Mouse (Mus musculus) right cerebral cortex, postnatal 4 days (tissue): ENCODE measurements around the gene Vmn2r19.
A peak's percentile ranks its signal among the peaks of the same experiment; 100 is the strongest.
"Not testable (repeated sequence)": the region's sequence is repeated elsewhere in the genome, so short reads cannot be mapped to it uniquely, and the experiment has no call there.

Source experiments
- DNase-seq: peaks from one replicate; pipeline ENCODE4 v3.0.0-alpha.2; 2022

Gene Vmn2r19

DNA sequence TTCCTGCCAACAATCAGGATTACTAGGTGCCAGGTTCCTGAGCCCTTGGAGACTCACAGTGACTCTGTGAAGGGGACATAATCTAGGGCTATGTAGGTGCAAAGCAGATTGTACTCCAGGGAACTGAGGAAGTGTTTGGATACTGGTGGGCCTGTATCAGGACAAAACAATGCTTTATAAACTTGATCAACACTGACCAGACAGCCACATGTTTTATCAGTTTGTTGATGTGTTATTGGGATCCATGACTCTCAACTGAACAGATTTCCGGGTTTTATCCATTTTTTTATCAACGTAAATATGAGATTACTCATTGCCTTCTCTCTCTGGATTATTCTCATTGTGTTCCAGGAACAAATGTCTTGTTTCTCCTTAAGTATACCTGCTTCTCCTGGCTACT lies at the start of gene Vmn2r19:
Vmn2r19 (plus strand) TSS at position 301 of the 400 bp plus-strand sequence.
- no peak for DNase-seq

- DNase-seq = no peak
Measured at GRCm38 (mm10) chr6:123258946-123259345, 49.2 kb upstream of the Vmn2r19 start.

DNA sequence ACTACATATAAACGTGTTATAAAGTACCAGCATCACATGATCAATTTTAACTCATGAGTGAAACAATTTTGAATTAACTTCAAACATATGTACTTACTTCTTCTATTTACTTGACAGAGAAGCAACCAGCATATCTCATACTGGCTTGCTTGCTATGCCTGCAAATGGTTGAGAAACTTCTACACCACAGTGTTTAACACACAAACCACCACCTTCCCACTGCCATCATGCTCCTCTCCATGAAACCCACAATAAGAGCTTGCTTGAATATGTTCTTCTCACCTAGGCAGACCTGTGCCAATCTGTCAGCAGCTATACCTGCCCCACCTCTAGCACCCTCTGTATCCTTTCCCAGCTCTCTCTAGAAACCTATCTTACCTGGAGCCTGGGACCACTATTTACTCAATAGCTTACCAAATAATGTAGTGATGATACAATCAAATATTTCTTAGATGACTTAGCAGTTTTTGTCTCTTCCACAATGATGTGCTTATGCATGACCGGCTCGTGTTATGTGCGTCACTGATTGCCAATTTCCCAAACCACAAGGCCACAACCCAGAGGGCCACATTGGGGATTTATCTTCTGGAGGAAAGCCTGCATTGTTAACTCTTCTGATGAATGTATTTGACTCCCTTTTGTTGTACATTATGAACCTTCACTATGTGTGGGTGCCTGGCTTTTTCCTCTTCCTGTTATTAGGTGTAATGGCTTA lies 48.1 kb upstream of the Vmn2r19 start:
- DNase-seq = no peak

- DNase-seq = no peak
Measured at GRCm38 (mm10) chr6:123260868-123261267, 47.3 kb upstream of the Vmn2r19 start.

DNA sequence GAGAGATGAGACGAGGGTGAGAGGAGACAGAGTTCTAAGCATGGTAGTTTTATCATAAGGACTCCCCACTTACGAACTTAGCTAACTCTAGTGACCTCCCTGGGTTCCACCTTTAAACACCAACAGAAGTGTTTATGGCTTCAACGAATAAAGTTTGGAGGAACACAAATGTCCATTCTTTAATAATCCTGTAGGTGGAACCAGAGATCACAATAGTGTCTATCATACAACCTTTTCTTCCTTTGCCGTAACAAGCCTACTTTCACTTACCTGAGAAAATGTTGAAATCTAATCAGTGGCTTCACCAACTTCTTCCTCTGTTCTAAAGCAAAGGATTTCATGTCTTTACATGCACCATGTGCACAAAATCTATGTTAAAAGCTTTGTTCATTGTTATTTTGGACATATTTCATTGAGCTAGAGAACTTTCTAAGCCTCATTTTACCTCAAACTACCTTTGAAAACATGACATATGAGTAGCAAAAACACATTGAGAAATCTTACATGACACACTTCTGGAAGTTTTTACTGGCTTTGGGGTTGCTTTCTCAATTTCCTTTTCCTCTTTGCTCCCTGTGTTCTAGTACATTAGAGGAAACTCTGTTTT lies 46.5 kb upstream of the Vmn2r19 start, which contains the start of gene Clec4d:
Clec4d (plus strand) TSS at position 557 of the 607 bp plus-strand sequence.
- DNase-seq = no peak

GRCm38 (mm10) chr6:123264194-123264593 lies 43.9 kb upstream of the Vmn2r19 start:
- DNase-seq = no peak

DNA sequence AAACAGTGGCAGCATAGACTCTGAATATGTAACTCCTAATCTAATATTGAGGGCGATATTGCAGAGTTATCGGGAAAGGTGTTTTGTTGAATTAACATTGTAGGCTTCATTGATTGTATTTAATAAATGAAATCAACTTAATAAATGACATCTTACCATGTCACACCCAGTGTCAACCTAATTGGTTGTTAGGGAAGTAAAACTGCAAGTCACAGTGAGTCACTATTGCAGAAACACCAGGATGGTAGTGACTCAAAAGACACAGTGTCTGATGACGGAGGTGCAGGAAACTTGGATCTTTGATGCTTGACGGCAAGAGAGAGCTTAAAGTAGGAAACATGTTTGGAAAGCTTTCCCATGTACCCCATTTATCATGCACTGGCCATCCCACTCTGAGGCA lies 42.3 kb upstream of the Vmn2r19 start:
- no peak for DNase-seq

DNA sequence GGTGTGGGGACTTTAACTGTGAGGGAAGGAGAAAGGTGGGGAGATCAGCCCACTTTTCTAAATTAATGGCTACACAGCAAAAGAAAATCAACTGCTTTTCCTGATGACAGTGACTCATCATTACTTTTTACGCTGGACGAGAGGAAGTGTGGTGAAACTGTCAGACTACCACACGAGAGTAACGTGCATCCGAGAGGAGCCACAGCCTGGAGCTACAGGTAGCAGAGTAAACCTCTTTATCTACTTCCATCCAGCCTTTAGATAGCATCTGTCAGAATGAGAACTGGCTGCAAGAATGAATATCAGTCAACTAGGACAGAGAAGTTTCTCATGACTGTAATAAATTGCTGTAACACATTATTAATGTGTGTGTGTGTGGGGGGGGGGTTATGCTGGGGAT lies 41.2 kb upstream of the Vmn2r19 start:
- DNase-seq = no peak

GRCm38 (mm10) chr6:123279443-123279842 lies 28.7 kb upstream of the Vmn2r19 start:
- no peak for DNase-seq

DNA sequence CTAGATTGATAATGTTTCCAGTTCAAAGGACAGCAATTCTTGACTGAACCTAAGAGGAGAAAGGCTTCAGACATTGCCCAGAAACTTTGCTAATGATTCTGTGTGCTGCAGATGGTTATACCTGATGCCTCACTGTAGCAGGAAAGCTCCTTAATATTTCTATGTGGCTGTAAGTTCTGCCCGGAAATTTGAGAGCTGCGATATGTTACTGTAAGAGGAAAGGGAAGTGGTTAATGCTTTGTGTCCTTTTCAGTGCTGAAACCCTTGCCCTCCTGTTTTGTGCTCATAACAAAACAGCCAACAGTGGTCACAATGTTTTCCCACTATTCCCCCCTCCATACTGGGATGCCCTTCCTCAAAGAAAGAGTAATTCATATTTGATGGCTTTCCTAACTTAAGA lies 21.8 kb upstream of the Vmn2r19 start:
- DNase-seq = no peak

DNA sequence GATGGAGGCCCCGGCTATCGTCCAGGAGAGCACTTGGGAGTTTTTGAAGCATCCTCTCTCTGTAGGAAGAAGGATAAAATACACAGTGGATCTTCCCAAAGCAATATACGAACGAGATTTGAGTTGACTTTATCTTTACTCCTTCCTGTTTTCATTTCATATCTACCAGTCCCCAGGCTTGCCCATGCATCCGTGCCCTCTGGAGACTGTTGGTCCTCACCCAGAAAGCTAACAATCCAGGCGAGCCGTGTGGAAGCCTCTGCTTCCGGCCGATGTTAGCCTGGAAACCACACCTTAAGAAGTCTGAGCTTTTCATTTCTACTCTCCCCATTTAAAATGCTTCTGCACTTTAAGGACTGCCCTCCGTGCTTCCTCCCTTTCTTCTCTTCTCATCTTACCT lies 19.2 kb upstream of the Vmn2r19 start:
- DNase-seq = no peak

DNA sequence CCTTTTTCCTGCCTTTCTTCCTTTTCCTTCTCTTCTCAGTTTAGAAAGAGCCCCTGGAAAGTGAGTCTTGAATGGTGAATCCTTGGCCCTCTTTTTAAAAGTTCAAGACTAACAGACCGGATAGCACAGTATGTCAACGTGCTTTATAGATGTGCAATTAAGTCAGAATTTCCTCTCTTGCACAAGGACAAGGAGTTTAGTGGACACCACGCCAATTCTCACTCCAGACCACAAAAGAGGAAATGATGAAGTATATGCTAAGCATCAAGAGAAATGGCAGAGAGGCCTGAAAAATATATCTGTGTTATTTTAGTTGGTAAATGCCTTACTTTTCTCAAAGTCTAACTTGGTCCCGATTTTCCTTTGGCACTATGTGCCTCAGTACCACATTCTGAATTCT lies 18.4 kb upstream of the Vmn2r19 start, which contains the start of gene Clec4e:
Clec4e (minus strand) TSS at position 118 of the 400 bp plus-strand sequence.
- DNase-seq = no peak

DNA sequence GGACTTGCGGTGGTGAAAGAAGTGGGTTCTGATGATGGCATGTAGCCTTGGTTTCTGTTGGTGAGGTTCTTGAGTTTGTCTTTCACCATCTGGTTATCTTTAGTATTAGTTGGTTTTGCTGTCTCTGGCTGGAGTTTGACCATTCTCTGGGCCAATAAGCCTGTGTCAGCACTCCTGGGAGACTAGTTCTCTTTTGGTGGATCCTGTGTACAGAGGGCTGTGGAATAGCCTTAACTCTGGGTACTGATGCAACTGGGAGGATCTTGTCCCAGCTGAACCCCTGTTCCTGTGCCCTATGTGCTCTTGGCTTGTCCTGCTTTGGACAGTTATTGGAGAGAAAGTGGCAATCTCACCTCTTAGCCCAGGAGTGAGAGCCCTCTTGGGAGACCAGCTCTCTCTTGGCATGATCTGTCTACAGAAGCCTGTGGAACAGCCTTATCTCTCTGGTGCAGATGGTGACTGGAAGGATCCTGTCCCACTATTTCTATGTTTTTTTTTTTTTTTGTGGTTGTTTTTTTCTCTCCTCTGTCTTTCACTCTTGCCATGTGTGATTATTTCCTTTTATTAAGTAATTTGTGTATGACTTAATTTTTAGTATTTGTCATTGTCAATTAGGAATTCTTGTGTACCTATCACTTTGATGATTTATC lies 15.3 kb upstream of the Vmn2r19 start:
- DNase-seq = no peak

GRCm38 (mm10) chr6:123293509-123293908 lies 14.6 kb upstream of the Vmn2r19 start:
- not testable (repeated sequence) for DNase-seq

- no peak for DNase-seq
Measured at GRCm38 (mm10) chr6:123296687-123297086, 11.4 kb upstream of the Vmn2r19 start.

DNA sequence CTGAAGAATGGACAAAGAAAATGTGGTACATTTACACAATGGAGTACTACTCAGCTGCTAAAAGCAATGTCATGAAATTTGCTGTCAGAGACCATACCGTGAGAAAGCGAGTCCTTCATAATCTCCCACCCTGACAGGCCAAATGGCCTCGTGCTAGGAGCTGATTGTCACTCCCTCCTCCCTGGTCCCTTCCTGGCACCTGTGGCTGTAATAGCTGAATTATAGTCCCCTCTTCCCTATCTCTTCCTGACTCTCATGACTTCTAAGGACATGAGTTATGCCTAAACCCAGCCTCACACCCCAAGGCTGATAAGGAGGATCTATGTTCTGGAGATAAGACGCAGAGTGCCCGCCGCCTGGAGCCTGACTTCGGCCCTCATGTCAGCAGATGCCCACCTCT lies 1.8 kb upstream of the Vmn2r19 start:
- not testable (repeated sequence) for DNase-seq

GRCm38 (mm10) chr6:123332503-123332902 lies 24.4 kb downstream of the Vmn2r19 start:
- DNase-seq = no peak

DNA sequence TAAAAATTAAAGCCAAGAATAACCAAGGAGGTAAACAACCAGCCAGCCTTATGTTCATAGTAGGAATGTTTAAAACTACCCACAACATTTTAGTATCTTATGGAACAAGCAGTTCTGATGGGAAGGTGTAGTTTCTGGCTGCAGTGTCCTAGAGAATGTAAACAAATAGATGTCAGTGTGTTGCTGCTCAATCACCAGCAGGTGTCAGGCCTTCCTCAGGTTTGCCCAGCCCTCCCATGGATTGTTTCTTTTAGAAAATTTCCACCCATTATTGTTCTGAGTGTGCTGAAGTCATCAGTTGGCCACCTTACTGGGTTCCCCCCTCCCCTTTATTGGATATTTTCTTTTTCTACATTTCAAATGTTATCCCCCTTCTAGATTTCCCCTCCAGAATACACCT lies 32.0 kb downstream of the Vmn2r19 start:
- peak; percentile 1 for DNase-seq

GRCm38 (mm10) chr6:123346141-123346540 lies 38.0 kb downstream of the Vmn2r19 start:
- no peak for DNase-seq
